Mouse (Mus musculus) central nervous system, embryonic 11.5 days (tissue): ENCODE measurements around the gene Dspp. TPM values are rescaled to one million over a fixed set of nuclear protein-coding genes. Genes with fewer than 3 reads are reported as not detected.

ENCODE experiments used
- polyA plus RNA-seq: library from polyadenylated mRNA; depleted of rRNA; stranded (reverse); fragments of >200 nt; gene quantifications from 2 replicates; pipeline ENCODE4 v1.2.3, GENCODE M21; 2012; rRNA removed

Dspp gene
- 0.04 TPM in 1 of 2 replicates, not detected in the other for polyA plus RNA-seq

GRCm38 (mm10) chr5:104170412-104170811, at the start of gene Dspp:
Gene Dspp (plus strand): TSS chr5:104170712.

GRCm38 (mm10) chr5:104202351-104202750, 31.8 kb downstream of the Dspp start, which contains the start of gene Dmp1:
Gene Dmp1 (plus strand): TSS chr5:104202613.

Other genes starting within 250 kb of the Dspp start
- 0.05 TPM in 1 of 2 replicates, not detected in the other for gene Hsd17b13, start 193.3 kb upstream of the Dspp start, polyA plus RNA-seq
- gene Hsd17b11, start 148.8 kb upstream of the Dspp start, polyA plus RNA-seq, result 5.3 and 10.0 TPM in 2 replicates
- gene Nudt9, start 124.4 kb upstream of the Dspp start, polyA plus RNA-seq, result 52.8 and 77.2 TPM in 2 replicates
- gene Gm17660, start 93.1 kb upstream of the Dspp start, polyA plus RNA-seq, result not detected in 2 replicates
- gene Sparcl1, start 57.0 kb upstream of the Dspp start, polyA plus RNA-seq, result 44.5 and 50.0 TPM in 2 replicates
- gene Dmp1, start 31.9 kb downstream of the Dspp start, polyA plus RNA-seq, result 0.21 and 0.62 TPM in 2 replicates
- gene Ibsp, start 128.5 kb downstream of the Dspp start, polyA plus RNA-seq, result 0.02 and 0.12 TPM in 2 replicates
- gene Mepe, start 154.6 kb downstream of the Dspp start, polyA plus RNA-seq, result not detected in 2 replicates